Mouse (Mus musculus): Measurements from ENCODE around the gene Amz1.

GRCm38 (mm10) chr5:140680950-140681349, 43.0 kb upstream of the Amz1 start:
- TF ChIP-seq POLR2A (IDR thresholded peaks at IDR 0.05; ENCODE audit: control insufficient read depth, extremely low read depth, insufficient read depth, low read length, poor library complexity) (no peak), CTCF (IDR thresholded peaks at IDR 0.05; ENCODE audit: borderline replicate concordance, control insufficient read depth, extremely low read depth, insufficient read depth, low read length, poor library complexity) (no peak)
